Mouse (Mus musculus) thymus, adult 2 months (tissue): ENCODE results near the gene Klf4.

Experiments
- CTCF ChIP-seq: fragments of 200-500 bp; IDR thresholded peaks from 2 replicates; pipeline ENCODE4 v1.5.1; 2012; ENCODE audit warnings: mild to moderate bottlenecking, control low read depth, low read length, moderate library complexity, borderline replicate concordance; ENCODE audit not compliant: control insufficient read depth, poor library complexity, insufficient read depth; ENCODE audit errors: extremely low read depth
- POLR2A ChIP-seq: fragments of 200-500 bp; IDR thresholded peaks from 2 replicates; pipeline ENCODE4 v1.6.1; 2012; ENCODE audit warnings: mild to moderate bottlenecking, low read length, control low read depth, moderate library complexity; ENCODE audit not compliant: control insufficient read depth, poor library complexity, insufficient read depth; ENCODE audit errors: extremely low read depth

DNA sequence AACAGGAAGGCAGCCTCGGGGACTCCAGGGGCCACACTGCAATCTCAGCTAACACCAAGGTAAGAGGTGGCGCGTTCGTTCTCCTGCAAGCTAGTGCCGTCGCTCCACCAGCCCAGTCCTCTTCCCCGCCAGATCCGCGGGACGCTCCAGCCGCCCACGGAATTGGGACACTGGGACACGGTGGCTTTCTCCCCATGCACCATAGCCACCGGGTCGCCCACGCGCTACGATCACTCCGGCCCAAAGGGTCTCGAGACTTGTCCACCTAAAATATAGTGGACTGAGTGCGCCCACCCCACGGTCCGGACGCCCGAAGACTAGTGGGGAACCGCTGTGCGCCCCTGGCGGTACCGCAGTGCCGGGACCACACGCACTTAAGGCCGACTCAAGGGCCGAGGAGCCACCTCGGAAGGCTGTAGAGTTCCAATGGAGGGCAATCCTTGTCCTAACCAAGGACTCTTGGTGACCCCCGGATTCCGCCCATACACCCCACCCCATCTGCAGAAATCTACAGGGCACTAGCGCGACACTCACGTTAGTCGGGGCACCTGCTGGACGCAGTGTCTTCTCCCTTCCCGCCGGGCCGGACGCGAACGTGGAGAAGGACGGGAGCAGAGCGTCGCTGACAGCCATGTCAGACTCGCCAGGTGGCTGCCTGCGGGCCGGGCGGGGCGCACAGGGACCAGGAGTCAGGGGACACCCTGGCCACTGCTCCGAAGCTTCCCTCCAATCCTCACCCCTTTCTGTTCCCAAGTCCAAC, 990 bp downstream of the Klf4 start:
- TF ChIP-seq CTCF: no peak
- no peak for TF ChIP-seq POLR2A
